Mouse (Mus musculus) adrenal gland, adult (tissue): ENCODE measurements around the gene Elane.

Experiments used
- DNase-seq, 2 experiments: peaks; one replicate each; pipeline ENCODE4 v3.0.0; 2022 to 2023; ENCODE audit warnings: low spot score in 1 of 2; ENCODE audit not compliant: inconsistent age in 2 of 2

The Elane gene

GRCm38 (mm10) chr10:79879527-79879926 is 6.5 kb upstream of the Elane start:
- DNase-seq = no peak

- DNase-seq = no peak
Measured at GRCm38 (mm10) chr10:79880721-79881120, 5.3 kb upstream of the Elane start.

- DNase-seq = peak in 1 of 2 experiments; percentile 63
Measured at GRCm38 (mm10) chr10:79881981-79882380, 4.1 kb upstream of the Elane start.

- DNase-seq = peak; percentile 79 to 94
Measured at GRCm38 (mm10) chr10:79883297-79884084, 2.6 kb upstream of the Elane start.

GRCm38 (mm10) chr10:79884446-79884845 is 1.6 kb upstream of the Elane start:
- DNase-seq = peak; percentile 67 to 89

- peak; percentile 45 to 77 for DNase-seq
Measured at GRCm38 (mm10) chr10:79884938-79885337, 1.1 kb upstream of the Elane start.

GRCm38 (mm10) chr10:79886611-79887010 is 564 bp downstream of the Elane start:
- DNase-seq = no peak

- DNase-seq = peak in 1 of 2 experiments; percentile 90
Measured at GRCm38 (mm10) chr10:79889386-79889785, 3.3 kb downstream of the Elane start.

GRCm38 (mm10) chr10:79890670-79891069 is 4.6 kb downstream of the Elane start, which contains the start of gene Cfd:
Gene Cfd, plus strand, starts transcription at chr10:79890853.
- no peak for DNase-seq

- DNase-seq = peak; percentile 78 to 93
Measured at GRCm38 (mm10) chr10:79892451-79893118, 6.5 kb downstream of the Elane start.

GRCm38 (mm10) chr10:79896306-79896705 is 10.3 kb downstream of the Elane start:
- DNase-seq = no peak

GRCm38 (mm10) chr10:79896814-79897213 is 10.8 kb downstream of the Elane start:
- no peak for DNase-seq

GRCm38 (mm10) chr10:79897316-79898245 is 11.5 kb downstream of the Elane start:
- no peak for DNase-seq

- DNase-seq = no peak
Measured at GRCm38 (mm10) chr10:79900951-79901410, 14.9 kb downstream of the Elane start.

GRCm38 (mm10) chr10:79906712-79907111 is 20.7 kb downstream of the Elane start:
- DNase-seq = no peak

- DNase-seq = no peak
Measured at GRCm38 (mm10) chr10:79907415-79907814, 21.4 kb downstream of the Elane start.

- DNase-seq = peak; percentile 98 to 100
Measured at GRCm38 (mm10) chr10:79908167-79909091, 22.4 kb downstream of the Elane start, which contains the start of gene Med16. Gene Med16, minus strand, starts transcription at chr10:79908923.

- DNase-seq = peak; percentile 56 to 91
Measured at GRCm38 (mm10) chr10:79909092-79909922, 23.3 kb downstream of the Elane start.

- no peak for DNase-seq
Measured at GRCm38 (mm10) chr10:79910556-79910955, 24.5 kb downstream of the Elane start, which contains the start of gene Gm26602. Gene Gm26602, plus strand, starts transcription at chr10:79910856.
